In genomic region chr2:153549486-153549885, GRCm38 (mm10) we compare ENCODE assay signal across 12 mouse cellular contexts. TPM values are rescaled to one million over a fixed set of nuclear protein-coding genes. Genes with fewer than 3 reads are reported as not detected.
DNase-seq lines count a peak whose midpoint lies in the region; ATAC-seq and TF ChIP-seq lines count a peak whose summit lies in the region.
"Had no signal": no experiment of that assay in that cellular context is flagged by ENCODE, and none has a peak within 500 bp of the region (broad histone marks: within the 10 kb centered on the region; RNA-seq: fewer than 3 reads in every experiment).

No protein-coding gene starts in this region.

- no peak overlapping the region for H3K4me3 ChIP-seq in liver, postnatal 0 days (ENCODE audit: low read depth, low read length)
- H3K4me3 ChIP-seq in heart, embryonic 15.5 days: no peak overlapping the region
- H3K4me3 ChIP-seq: embryonic facial prominence, embryonic 15.5 days had no signal

- no peaks in the 10 kb centered on the region for H3K9me3 ChIP-seq in liver, postnatal 0 days (ENCODE audit: low read length)
- H3K9me3 ChIP-seq in heart, embryonic 15.5 days (replicated peaks): no peaks in the 10 kb centered on the region
- H3K9me3 ChIP-seq: embryonic facial prominence, embryonic 15.5 days had no signal

- no peak for ATAC-seq in liver, postnatal 0 days
- peak; percentile 41; the same call in 1 of the 2 replicates for ATAC-seq in heart, embryonic 15.5 days (replicated peaks; ENCODE audit: insufficient number of reproducible peaks, insufficient read depth, low FRiP score, low read depth)
- peak; percentile 85 for ATAC-seq in megakaryocyte progenitor cell, adult 5-6 weeks (replicated peaks; ENCODE audit: poor library complexity)

- H3K27ac ChIP-seq in liver, postnatal 0 days (ENCODE audit: low read depth): no peak overlapping the region
- H3K27ac ChIP-seq in heart, embryonic 15.5 days: peak overlapping the region; percentile 64
- H3K27ac ChIP-seq: embryonic facial prominence, embryonic 15.5 days had no signal

- WGBS in liver, postnatal 0 days (ENCODE audit: insufficient replicate concordance): 46% methylated on average over 8 of the region's 8 CpGs
- 36% methylated on average over 8 of the region's 8 CpGs for WGBS in heart, embryonic 15.5 days

- no peak for TF ChIP-seq CTCF in liver, postnatal 0 days (IDR thresholded peaks at IDR 0.05; ENCODE audit: low read depth)

- TF ChIP-seq EP300 in liver, postnatal 0 days (IDR thresholded peaks at IDR 0.05; ENCODE audit: low read depth): no peak

- H3K27me3 ChIP-seq in liver, postnatal 0 days (ENCODE audit: insufficient read depth, low read length): no peaks in the 10 kb centered on the region
- no peaks in the 10 kb centered on the region for H3K27me3 ChIP-seq in heart, embryonic 15.5 days
- H3K27me3 ChIP-seq: embryonic facial prominence, embryonic 15.5 days had no signal

- H3K4me1 ChIP-seq in liver, postnatal 0 days (ENCODE audit: insufficient read depth): peaks cover 19% of the 10 kb centered on the region
- peaks cover 31% of the 10 kb centered on the region for H3K4me1 ChIP-seq in heart, embryonic 15.5 days (replicated peaks)

- no peak overlapping the region for H3K9ac ChIP-seq in liver, postnatal 0 days (replicated peaks)
- H3K9ac ChIP-seq in heart, embryonic 15.5 days: 0 out of 2 replicates have a peak overlapping the region, but pooled peaks have one; percentile 1
- H3K9ac ChIP-seq: embryonic facial prominence, embryonic 15.5 days; lung, embryonic 14.5 days had no signal

- no peak overlapping the region for H3K4me2 ChIP-seq in liver, postnatal 0 days (ENCODE audit: low read depth, low read length)
- H3K4me2 ChIP-seq in heart, embryonic 15.5 days: no peak overlapping the region
- H3K4me2 ChIP-seq: embryonic facial prominence, embryonic 15.5 days; lung, embryonic 14.5 days had no signal

- no peaks in the 10 kb centered on the region for H3K36me3 ChIP-seq in liver, postnatal 0 days (replicated peaks; ENCODE audit: insufficient read depth, low read length)
- no peaks in the 10 kb centered on the region for H3K36me3 ChIP-seq in heart, embryonic 15.5 days
- H3K36me3 ChIP-seq: embryonic facial prominence, embryonic 15.5 days had no signal

- DNase-seq in liver: peak; percentile 68
- no peak for DNase-seq in liver, postnatal 0 days
- peak; percentile 40 for DNase-seq in adrenal gland, adult 8-10 months
- no peak for DNase-seq in layer of hippocampus, adult 18-20 months (ENCODE audit: low spot score in 2 of 2)
- no peak for DNase-seq in urinary bladder, postnatal 10 days (ENCODE audit: low spot score)
- DNase-seq: cerebellum, adult 11-12 months; lung, embryonic 14.5 days had no signal

RNA-seq across cellular contexts. Expression of gene Nol4l, which starts 19.7 kb away (rescaled TPM):
- polyA plus RNA-seq in liver, postnatal 0 days (2015; fragmentation: Nextera tagmentation; extraction: Ambion mirVana): 1.7 and 1.9 TPM in 2 replicates
- total RNA-seq in adrenal gland, adult 8-10 months (2022): 10 to 100 TPM in 3 of 4 experiments, 1 to 10 TPM in 1; 9.9 to 19.6 (median 12.8) TPM
- polyA plus RNA-seq in heart, embryonic 15.5 days (2015; fragmentation: Nextera tagmentation; extraction: Ambion mirVana): 6.9 and 10.9 TPM in 2 replicates
- 3.0 and 4.4 TPM in 2 replicates for total RNA-seq in megakaryocyte progenitor cell, adult 5-6 weeks (2015)
- 1.4 and 3.7 TPM in 2 replicates for total RNA-seq in megakaryocyte progenitor cell, adult 5-6 weeks (2017)
- total RNA-seq in layer of hippocampus, adult 18-20 months (2021): 10 to 100 TPM; 46.5 to 48.1 TPM

RNA-seq across cellular contexts. Expression of gene 4930404H24Rik, which starts 56.9 kb away (rescaled TPM):
- not detected in 2 replicates for polyA plus RNA-seq in liver, postnatal 0 days (2015; fragmentation: Nextera tagmentation; extraction: Ambion mirVana)
- total RNA-seq in adrenal gland, adult 8-10 months (2022): not detected
- polyA plus RNA-seq in heart, embryonic 15.5 days (2015; fragmentation: Nextera tagmentation; extraction: Ambion mirVana): not detected in 2 replicates
- total RNA-seq in megakaryocyte progenitor cell, adult 5-6 weeks (2015): not detected in 2 replicates
- not detected in 2 replicates for total RNA-seq in megakaryocyte progenitor cell, adult 5-6 weeks (2017)
- not detected for total RNA-seq in layer of hippocampus, adult 18-20 months (2021)
- total RNA-seq: layer of hippocampus, postnatal 10 days had no signal
- polyA plus RNA-seq: embryonic facial prominence, embryonic 15.5 days; lung, embryonic 14.5 days; small intestine, adult 2 months had no signal

Comparison
In these comparisons a context has a peak if more than half of its experiments do, and no peak if none do; other contexts are left out.
1. DNase-seq: peak in liver (single experiment) and adrenal gland, adult 8-10 months (single experiment); none in liver, postnatal 0 days (single experiment), layer of hippocampus, adult 18-20 months (0 of 2) and urinary bladder, postnatal 10 days (single experiment).